Mouse (Mus musculus) heart, embryonic 16.5 days (tissue): ENCODE results near the gene Bptf. TPM values are rescaled to one million over a fixed set of nuclear protein-coding genes. Genes with fewer than 3 reads are reported as not detected.

Source experiments
- ATAC-seq: fragments of 200-750 bp; cut with Nextera tagmentation; replicated peaks from 2 replicates; pipeline ENCODE4 v1.8.0; 2017; ENCODE audit warnings: moderate number of reproducible peaks; ENCODE audit not compliant: insufficient read depth, low FRiP score; ENCODE audit errors: extremely low read depth
- H3K27ac ChIP-seq: fragments of 300-500 bp; sonication (generic); 2 replicates; pipeline ENCODE4 v1.5.1; 2014; ENCODE audit warnings: mild to moderate bottlenecking, low read length, control low read depth, moderate library complexity
- H3K27me3 ChIP-seq: fragments of 300-500 bp; sonication (generic); 2 replicates; pipeline ENCODE4 v1.6.1; 2014; ENCODE audit warnings: low read length, mixed read lengths; ENCODE audit not compliant: control insufficient read depth, insufficient read depth
- H3K36me3 ChIP-seq: fragments of 300-500 bp; sonication (generic); 2 replicates; pipeline ENCODE4 v1.6.1; 2014; ENCODE audit not compliant: control insufficient read depth, insufficient read depth
- H3K4me1 ChIP-seq: fragments of 300-500 bp; sonication (generic); 2 replicates; pipeline ENCODE4 v1.6.1; 2014; ENCODE audit warnings: low read length, mixed read lengths; ENCODE audit not compliant: control insufficient read depth, insufficient read depth
- H3K4me2 ChIP-seq: fragments of 300-500 bp; sonication (generic); 2 replicates; pipeline ENCODE4 v1.6.1; 2014; ENCODE audit warnings: low read depth, mild to moderate bottlenecking, control low read depth, low read length
- H3K4me3 ChIP-seq: fragments of 300-500 bp; sonication (generic); 2 replicates; pipeline ENCODE4 v1.5.1; 2014; ENCODE audit warnings: mild to moderate bottlenecking, control low read depth, low read length
- H3K9ac ChIP-seq: fragments of 300-500 bp; sonication (generic); 2 replicates; pipeline ENCODE4 v1.6.1; 2014; ENCODE audit warnings: low read length, control low read depth
- H3K9me3 ChIP-seq: fragments of 300-500 bp; sonication (generic); replicated peaks from 2 replicates; pipeline ENCODE4 v1.6.1; 2016; ENCODE audit warnings: low read length; ENCODE audit not compliant: control insufficient read depth
- WGBS: fragments of 180-500 bp; shearing (Covaris S2); extraction: QIAGEN DNeasy Blood & Tissue Kit; methylation state at CpG from one replicate; pipeline ENCODE4 v1.1.7; 2014; 5-methylcytosine and 5-hydroxymethylcytosine counted together
- polyA plus RNA-seq: library from polyadenylated mRNA; unstranded; fragments of >200 nt; fragmentation: Nextera tagmentation; extraction: Ambion mirVana; gene quantifications from 2 replicates; pipeline ENCODE4 v1.2.1, GENCODE M21; 2015

The Bptf gene
- polyA plus RNA-seq, 1 experiment from 2014 or later = 17.8 TPM

GRCm38 (mm10) chr11:107054870-107055269 lies 77.1 kb downstream of the Bptf start:
- Histone ChIP-seq H3K9me3 (no peaks in the 10 kb centered on the region), H3K4me3 (no peak overlapping the region), H3K27ac (no peak overlapping the region), H3K36me3 (peaks cover 65% of the 10 kb centered on the region), H3K9ac (no peak overlapping the region), H3K4me1 (no peaks in the 10 kb centered on the region), H3K27me3 (no peaks in the 10 kb centered on the region), H3K4me2 (no peak overlapping the region)
- no peak for ATAC-seq
- WGBS = 89% methylated on average over 6 of the region's 6 CpGs

GRCm38 (mm10) chr11:107046766-107047620 lies 84.9 kb downstream of the Bptf start:
- no peak overlapping the region for H3K9ac ChIP-seq
- ATAC-seq = no peak
- WGBS = 87% methylated on average over 15 of the region's 15 CpGs
- peaks cover 31% of the 10 kb centered on the region for H3K36me3 ChIP-seq
- no peak overlapping the region for H3K4me2 ChIP-seq
- no peaks in the 10 kb centered on the region for H3K4me1 ChIP-seq
- no peaks in the 10 kb centered on the region for H3K27me3 ChIP-seq
- H3K4me3 ChIP-seq = no peak overlapping the region
- H3K27ac ChIP-seq = no peak overlapping the region
- H3K9me3 ChIP-seq = no peaks in the 10 kb centered on the region

- WGBS = 86% methylated on average over 4 of the region's 4 CpGs
- ATAC-seq = no peak
- H3K4me1 ChIP-seq = no peaks in the 10 kb centered on the region
Observed at GRCm38 (mm10) chr11:107045546-107045945, 86.4 kb downstream of the Bptf start.

GRCm38 (mm10) chr11:107044321-107044720 lies 87.6 kb downstream of the Bptf start:
- Histone ChIP-seq H3K27ac (no peak overlapping the region), H3K4me3 (no peak overlapping the region), H3K36me3 (peaks cover 47% of the 10 kb centered on the region), H3K4me1 (no peaks in the 10 kb centered on the region), H3K4me2 (no peak overlapping the region), H3K9ac (no peak overlapping the region), H3K27me3 (no peaks in the 10 kb centered on the region), H3K9me3 (no peaks in the 10 kb centered on the region)
- ATAC-seq = no peak; the same call in 1 of the 2 replicates
- 25% methylated on average over 5 of the region's 5 CpGs for WGBS

More at GRCm38 (mm10) chr11:107045546-107045945, 86.4 kb downstream of the Bptf start:
- Histone ChIP-seq H3K9ac (no peak overlapping the region), H3K4me3 (no peak overlapping the region), H3K36me3 (peaks cover 37% of the 10 kb centered on the region), H3K27me3 (no peaks in the 10 kb centered on the region), H3K4me2 (no peak overlapping the region), H3K9me3 (no peaks in the 10 kb centered on the region), H3K27ac (no peak overlapping the region)

GRCm38 (mm10) chr11:107043361-107043760 lies 88.6 kb downstream of the Bptf start:
- H3K9me3 ChIP-seq = no peaks in the 10 kb centered on the region
- no peaks in the 10 kb centered on the region for H3K27me3 ChIP-seq
- no peak overlapping the region for H3K9ac ChIP-seq
- H3K4me2 ChIP-seq = no peak overlapping the region
- 87% methylated on average over 11 of the region's 11 CpGs for WGBS
- peaks cover 53% of the 10 kb centered on the region for H3K36me3 ChIP-seq
- ATAC-seq = no peak
- H3K4me1 ChIP-seq = no peaks in the 10 kb centered on the region
- no peak overlapping the region for H3K27ac ChIP-seq
- no peak overlapping the region for H3K4me3 ChIP-seq

GRCm38 (mm10) chr11:107041396-107041795 lies 90.5 kb downstream of the Bptf start:
- no peak overlapping the region for H3K4me2 ChIP-seq
- H3K36me3 ChIP-seq = peaks cover 60% of the 10 kb centered on the region
- no peak overlapping the region for H3K4me3 ChIP-seq
- no peak overlapping the region for H3K9ac ChIP-seq
- no peaks in the 10 kb centered on the region for H3K27me3 ChIP-seq
- H3K9me3 ChIP-seq = no peaks in the 10 kb centered on the region
- no peaks in the 10 kb centered on the region for H3K4me1 ChIP-seq
- WGBS = 78% methylated on average over 3 of the region's 3 CpGs
- ATAC-seq = no peak
- no peak overlapping the region for H3K27ac ChIP-seq

- Histone ChIP-seq H3K9ac (no peak overlapping the region), H3K36me3 (peaks cover 55% of the 10 kb centered on the region), H3K9me3 (no peaks in the 10 kb centered on the region), H3K4me1 (no peaks in the 10 kb centered on the region), H3K27ac (no peak overlapping the region), H3K27me3 (no peaks in the 10 kb centered on the region), H3K4me3 (no peak overlapping the region), H3K4me2 (no peak overlapping the region)
- no peak for ATAC-seq
- 87% methylated on average over 5 of the region's 5 CpGs for WGBS
Observed at GRCm38 (mm10) chr11:107039417-107039816, 92.5 kb downstream of the Bptf start.

GRCm38 (mm10) chr11:107034085-107034810 lies 97.7 kb downstream of the Bptf start:
- 81% methylated on average over 10 of the region's 10 CpGs for WGBS
- Histone ChIP-seq H3K9me3 (no peaks in the 10 kb centered on the region), H3K27ac (no peak overlapping the region), H3K4me2 (no peak overlapping the region), H3K36me3 (peaks cover 22% of the 10 kb centered on the region), H3K27me3 (no peaks in the 10 kb centered on the region), H3K9ac (no peak overlapping the region), H3K4me3 (no peak overlapping the region), H3K4me1 (no peaks in the 10 kb centered on the region)
- ATAC-seq = no peak

GRCm38 (mm10) chr11:107031635-107032034 lies 100.3 kb downstream of the Bptf start:
- Histone ChIP-seq H3K36me3 (peaks cover 3% of the 10 kb centered on the region; the same call in 1 of the 2 replicates), H3K4me3 (no peak overlapping the region), H3K27me3 (no peaks in the 10 kb centered on the region), H3K9me3 (no peaks in the 10 kb centered on the region), H3K4me2 (no peak overlapping the region), H3K9ac (no peak overlapping the region), H3K4me1 (peaks cover 10% of the 10 kb centered on the region), H3K27ac (no peak overlapping the region)
- WGBS = 52% methylated on average over 7 of the region's 7 CpGs
- no peak for ATAC-seq
